Mouse (Mus musculus): ENCODE measurements around the gene Acvr1b. TPM values are rescaled to one million over a fixed set of nuclear protein-coding genes. Genes with fewer than 3 reads are reported as not detected.

Gene Acvr1b
- polyA plus RNA-seq, 1 experiment, result 3.8 TPM

- Histone ChIP-seq H3K79me3 (ENCODE audit: low read depth) (peaks cover 3% of the 10 kb centered on the region), H3K27me3 (ENCODE audit: control insufficient read depth, insufficient read depth, insufficient read length) (no peaks in the 10 kb centered on the region), H3K4me3 (ENCODE audit: insufficient read depth, poor library complexity, severe bottlenecking) (no peak overlapping the region), H3ac (ENCODE audit: control insufficient read depth, insufficient read length, low read depth) (no peak overlapping the region), H3K36me3 (ENCODE audit: control insufficient read depth, insufficient read depth) (peaks cover 8% of the 10 kb centered on the region), H3K79me2 (ENCODE audit: control insufficient read depth, insufficient read depth) (peaks cover 30% of the 10 kb centered on the region)
- TF ChIP-seq FOSL1 (IDR thresholded peaks at IDR 0.05; ENCODE audit: insufficient read depth, low read length, poor library complexity, severe bottlenecking) (no peak), MYOD1 (IDR thresholded peaks at IDR 0.05; ENCODE audit: control insufficient read depth, insufficient read length, low read depth) (no peak), MAX (IDR thresholded peaks at IDR 0.05) (no peak), MYOG (IDR thresholded peaks at IDR 0.05; ENCODE audit: control insufficient read depth, extremely low read depth, insufficient read length) (no peak), USF1 (IDR thresholded peaks at IDR 0.05; ENCODE audit: low read depth) (no peak), CEBPB (IDR thresholded peaks at IDR 0.05; ENCODE audit: low read depth) (no peak), CTCF (IDR thresholded peaks at IDR 0.05; ENCODE audit: control insufficient read depth, insufficient read depth, insufficient read length) (no peak)
These were observed 82.8 kb downstream of the Acvr1b start for GRCm38 (mm10) chr15:101256463-101257206.

- Histone ChIP-seq H3K79me3 (ENCODE audit: low read depth) (peaks cover 3% of the 10 kb centered on the region), H3K4me3 (ENCODE audit: insufficient read depth, poor library complexity, severe bottlenecking) (no peak overlapping the region), H3K36me3 (ENCODE audit: control insufficient read depth, insufficient read depth) (peaks cover 8% of the 10 kb centered on the region), H3ac (ENCODE audit: control insufficient read depth, insufficient read length, low read depth) (no peak overlapping the region), H3K79me2 (ENCODE audit: control insufficient read depth, insufficient read depth) (peaks cover 30% of the 10 kb centered on the region), H3K27me3 (ENCODE audit: control insufficient read depth, insufficient read depth, insufficient read length) (no peaks in the 10 kb centered on the region)
- TF ChIP-seq MYOD1 (IDR thresholded peaks at IDR 0.05; ENCODE audit: control insufficient read depth, insufficient read length, low read depth) (no peak), MAX (IDR thresholded peaks at IDR 0.05) (no peak), FOSL1 (IDR thresholded peaks at IDR 0.05; ENCODE audit: insufficient read depth, low read length, poor library complexity, severe bottlenecking) (no peak), MYOG (IDR thresholded peaks at IDR 0.05; ENCODE audit: control insufficient read depth, extremely low read depth, insufficient read length) (no peak), CTCF (IDR thresholded peaks at IDR 0.05; ENCODE audit: control insufficient read depth, insufficient read depth, insufficient read length) (no peak), CEBPB (IDR thresholded peaks at IDR 0.05; ENCODE audit: low read depth) (no peak), USF1 (IDR thresholded peaks at IDR 0.05; ENCODE audit: low read depth) (no peak)
These were observed 84.6 kb downstream of the Acvr1b start for GRCm38 (mm10) chr15:101258420-101258819.

- no peak overlapping the region for H3K4me3 ChIP-seq (ENCODE audit: insufficient read depth, poor library complexity, severe bottlenecking)
These were observed 86.1 kb downstream of the Acvr1b start for GRCm38 (mm10) chr15:101259922-101260321.

GRCm38 (mm10) chr15:101260387-101260786, 86.5 kb downstream of the Acvr1b start:
- H3K4me3 ChIP-seq (ENCODE audit: insufficient read depth, poor library complexity, severe bottlenecking), result no peak overlapping the region
- TF ChIP-seq FOSL1 (IDR thresholded peaks at IDR 0.05; ENCODE audit: insufficient read depth, low read length, poor library complexity, severe bottlenecking) (no peak), MYOG (IDR thresholded peaks at IDR 0.05; ENCODE audit: control insufficient read depth, extremely low read depth, insufficient read length) (no peak), CTCF (IDR thresholded peaks at IDR 0.05; ENCODE audit: control insufficient read depth, insufficient read depth, insufficient read length) (no peak), USF1 (IDR thresholded peaks at IDR 0.05; ENCODE audit: low read depth) (no peak), CEBPB (IDR thresholded peaks at IDR 0.05; ENCODE audit: low read depth) (no peak), MYOD1 (IDR thresholded peaks at IDR 0.05; ENCODE audit: control insufficient read depth, insufficient read length, low read depth) (no peak), MAX (IDR thresholded peaks at IDR 0.05) (no peak)

More at GRCm38 (mm10) chr15:101259922-101260321, 86.1 kb downstream of the Acvr1b start:
- Histone ChIP-seq H3K79me2 (ENCODE audit: control insufficient read depth, insufficient read depth) (peaks cover 22% of the 10 kb centered on the region), H3K27me3 (ENCODE audit: control insufficient read depth, insufficient read depth, insufficient read length) (no peaks in the 10 kb centered on the region), H3ac (ENCODE audit: control insufficient read depth, insufficient read length, low read depth) (no peak overlapping the region), H3K79me3 (ENCODE audit: low read depth) (peaks cover 2% of the 10 kb centered on the region), H3K36me3 (ENCODE audit: control insufficient read depth, insufficient read depth) (peaks cover 8% of the 10 kb centered on the region)
- TF ChIP-seq CEBPB (IDR thresholded peaks at IDR 0.05; ENCODE audit: low read depth) (no peak), MYOD1 (IDR thresholded peaks at IDR 0.05; ENCODE audit: control insufficient read depth, insufficient read length, low read depth) (no peak), MAX (IDR thresholded peaks at IDR 0.05) (no peak), MYOG (IDR thresholded peaks at IDR 0.05; ENCODE audit: control insufficient read depth, extremely low read depth, insufficient read length) (no peak), USF1 (IDR thresholded peaks at IDR 0.05; ENCODE audit: low read depth) (no peak)

GRCm38 (mm10) chr15:101260874-101261622, 87.2 kb downstream of the Acvr1b start:
- H3ac ChIP-seq (ENCODE audit: control insufficient read depth, insufficient read length, low read depth), result no peak overlapping the region
- TF ChIP-seq MYOG (IDR thresholded peaks at IDR 0.05; ENCODE audit: control insufficient read depth, extremely low read depth, insufficient read length), result no peak
- no peak for TF ChIP-seq USF1 (IDR thresholded peaks at IDR 0.05; ENCODE audit: low read depth)
- TF ChIP-seq FOSL1 (IDR thresholded peaks at IDR 0.05; ENCODE audit: insufficient read depth, low read length, poor library complexity, severe bottlenecking), result no peak
- TF ChIP-seq MYOD1 (IDR thresholded peaks at IDR 0.05; ENCODE audit: control insufficient read depth, insufficient read length, low read depth), result no peak
- no peak for TF ChIP-seq MAX (IDR thresholded peaks at IDR 0.05)
- no peak for TF ChIP-seq CEBPB (IDR thresholded peaks at IDR 0.05; ENCODE audit: low read depth)
- TF ChIP-seq CTCF (IDR thresholded peaks at IDR 0.05; ENCODE audit: control insufficient read depth, insufficient read depth, insufficient read length), result no peak
- H3K36me3 ChIP-seq (ENCODE audit: control insufficient read depth, insufficient read depth), result peaks cover 8% of the 10 kb centered on the region
- H3K27me3 ChIP-seq (ENCODE audit: control insufficient read depth, insufficient read depth, insufficient read length), result no peaks in the 10 kb centered on the region
- no peak overlapping the region for H3K4me3 ChIP-seq (ENCODE audit: insufficient read depth, poor library complexity, severe bottlenecking)
- no peaks in the 10 kb centered on the region for H3K79me3 ChIP-seq (ENCODE audit: low read depth)
- peaks cover 17% of the 10 kb centered on the region for H3K79me2 ChIP-seq (ENCODE audit: control insufficient read depth, insufficient read depth)

More at GRCm38 (mm10) chr15:101260387-101260786, 86.5 kb downstream of the Acvr1b start:
- no peak overlapping the region for H3ac ChIP-seq (ENCODE audit: control insufficient read depth, insufficient read length, low read depth)
- H3K36me3 ChIP-seq (ENCODE audit: control insufficient read depth, insufficient read depth), result peaks cover 8% of the 10 kb centered on the region
- H3K79me2 ChIP-seq (ENCODE audit: control insufficient read depth, insufficient read depth), result peaks cover 19% of the 10 kb centered on the region
- H3K27me3 ChIP-seq (ENCODE audit: control insufficient read depth, insufficient read depth, insufficient read length), result no peaks in the 10 kb centered on the region
- no peaks in the 10 kb centered on the region for H3K79me3 ChIP-seq (ENCODE audit: low read depth)

Measured in C2C12 (cell line).